Mouse (Mus musculus) spleen, adult 2 months (tissue): Measurements from ENCODE around the gene Enpp1. TPM values are rescaled to one million over a fixed set of nuclear protein-coding genes. Genes with fewer than 3 reads are reported as not detected.

ENCODE experiments used
- DNase-seq, 2 experiments: peaks; one replicate each; pipeline versions ENCODE4 v3.0.0 to v3.0.0-alpha.2; 2012 to 2021; ENCODE audit warnings: low spot score in 2 of 2, low read depth in 1 of 2
- H3K27ac ChIP-seq: fragments of 200-500 bp; 2 replicates; pipeline ENCODE4 v1.5.1; 2012; ENCODE audit warnings: low read length, inconsistent platforms; ENCODE audit not compliant: insufficient read depth
- H3K27me3 ChIP-seq: fragments of 200-500 bp; 2 replicates; pipeline ENCODE4 v1.6.1; 2012; ENCODE audit warnings: mild to moderate bottlenecking, moderate library complexity, low read length, inconsistent platforms; ENCODE audit not compliant: control insufficient read depth, insufficient read depth
- H3K36me3 ChIP-seq: fragments of 200-500 bp; 2 replicates; pipeline ENCODE4 v1.6.1; 2012; ENCODE audit warnings: mild to moderate bottlenecking, low read length, inconsistent platforms; ENCODE audit not compliant: control insufficient read depth, insufficient read depth
- H3K4me1 ChIP-seq: fragments of 200-500 bp; 2 replicates; pipeline ENCODE4 v1.6.1; 2011; ENCODE audit warnings: inconsistent platforms; ENCODE audit not compliant: control insufficient read depth, insufficient read depth, insufficient read length
- H3K4me3 ChIP-seq: fragments of 200-500 bp; 2 replicates; pipeline ENCODE4 v1.5.1; 2011; ENCODE audit warnings: mild to moderate bottlenecking, inconsistent platforms; ENCODE audit not compliant: insufficient read depth, insufficient read length; ENCODE audit errors: extremely low read depth
- CTCF ChIP-seq: fragments of 200-500 bp; IDR thresholded peaks from 2 replicates; pipeline ENCODE4 v1.5.1; 2011; ENCODE audit warnings: mild to moderate bottlenecking, inconsistent platforms; ENCODE audit not compliant: insufficient read depth, insufficient read length, insufficient replicate concordance; ENCODE audit errors: extremely low read depth
- POLR2A ChIP-seq: fragments of 200-500 bp; IDR thresholded peaks from 2 replicates; pipeline ENCODE4 v1.6.1; 2011; ENCODE audit warnings: low read depth, low read length, inconsistent platforms
- WGBS: fragments of 180-500 bp; shearing (Covaris S2); methylation state at CpG from one replicate; pipeline ENCODE4 v1.1.7; 2018; 5-methylcytosine and 5-hydroxymethylcytosine counted together
- polyA plus RNA-seq: library from polyadenylated mRNA; depleted of rRNA; stranded (reverse); fragments of >200 nt; gene quantifications from 2 replicates; pipeline ENCODE4 v1.2.3, GENCODE M21; 2012

Gene Enpp1
- polyA plus RNA-seq, 1 experiment = 3.2 TPM

DNA sequence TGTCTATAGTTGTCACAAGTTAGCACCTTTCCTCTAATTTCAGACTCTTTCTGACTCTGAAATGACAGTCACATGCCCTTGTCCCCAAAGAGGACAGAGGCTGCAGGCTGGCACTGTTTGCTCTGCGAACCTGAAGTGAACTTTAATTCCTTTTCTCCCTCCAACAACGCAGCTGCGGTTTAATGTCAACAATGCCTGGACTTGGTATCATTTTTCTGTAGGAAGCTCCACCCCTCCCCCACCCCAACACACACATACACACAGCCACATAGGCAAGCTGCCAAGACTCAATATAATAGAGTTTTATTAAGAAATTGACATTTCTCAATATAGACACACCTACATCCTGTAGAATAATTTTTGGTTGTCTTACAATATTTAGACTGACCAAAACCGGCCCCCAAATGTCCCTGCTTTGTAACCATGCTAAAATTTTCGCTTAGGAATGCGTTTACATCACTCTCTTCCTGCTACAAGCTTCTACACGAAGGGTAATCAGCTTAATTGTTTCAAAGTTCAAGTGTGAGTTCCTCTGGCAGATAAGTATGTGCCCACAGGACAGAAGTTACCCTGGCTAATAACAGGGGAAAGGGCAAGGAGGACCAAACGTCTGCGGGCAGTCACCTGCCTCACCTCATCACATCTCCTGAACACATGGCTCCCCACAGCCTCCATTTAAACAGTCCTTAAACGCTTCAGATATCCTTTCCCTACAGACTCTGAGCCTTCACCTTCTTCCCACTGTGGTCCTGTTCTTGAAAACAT lies 73.5 kb downstream of the Enpp1 start:
- Histone ChIP-seq H3K4me3 (no peak overlapping the region), H3K27me3 (no peaks in the 10 kb centered on the region), H3K27ac (peak overlapping the region; percentile 14; the same call in 1 of the 2 replicates), H3K4me1 (peaks cover 31% of the 10 kb centered on the region; the same call in 1 of the 2 replicates), H3K36me3 (no peaks in the 10 kb centered on the region)
- TF ChIP-seq POLR2A (no peak), CTCF (no peak)
- DNase-seq = no peak
- 49% methylated on average over 10 of the region's 10 CpGs for WGBS

DNA sequence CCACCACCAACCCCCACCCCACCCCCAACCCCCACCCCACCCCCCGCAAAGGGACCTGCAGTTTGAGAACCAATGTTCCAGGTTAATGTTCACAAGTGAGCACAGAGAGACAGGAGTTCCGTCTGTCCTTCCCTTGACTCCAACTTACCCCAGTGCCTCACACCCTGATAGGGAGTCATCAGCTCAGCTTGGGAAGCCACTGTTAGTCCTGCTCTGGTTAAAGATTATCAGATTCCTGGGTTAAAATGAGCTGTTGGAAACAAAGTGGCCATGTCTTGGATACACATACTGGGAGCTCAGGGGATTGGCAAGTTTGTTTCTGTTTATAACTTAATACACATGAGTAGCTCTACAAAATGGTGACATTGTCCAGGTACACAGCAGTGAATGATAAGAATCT lies 75.0 kb downstream of the Enpp1 start:
- no peak overlapping the region for H3K4me3 ChIP-seq
- WGBS = 96% methylated on average over 2 of the region's 2 CpGs
- H3K36me3 ChIP-seq = no peaks in the 10 kb centered on the region
- DNase-seq = no peak
- no peak overlapping the region for H3K27ac ChIP-seq
- H3K27me3 ChIP-seq = no peaks in the 10 kb centered on the region
- H3K4me1 ChIP-seq = peaks cover 22% of the 10 kb centered on the region; the same call in 1 of the 2 replicates
- TF ChIP-seq CTCF = no peak
- TF ChIP-seq POLR2A = no peak

DNA sequence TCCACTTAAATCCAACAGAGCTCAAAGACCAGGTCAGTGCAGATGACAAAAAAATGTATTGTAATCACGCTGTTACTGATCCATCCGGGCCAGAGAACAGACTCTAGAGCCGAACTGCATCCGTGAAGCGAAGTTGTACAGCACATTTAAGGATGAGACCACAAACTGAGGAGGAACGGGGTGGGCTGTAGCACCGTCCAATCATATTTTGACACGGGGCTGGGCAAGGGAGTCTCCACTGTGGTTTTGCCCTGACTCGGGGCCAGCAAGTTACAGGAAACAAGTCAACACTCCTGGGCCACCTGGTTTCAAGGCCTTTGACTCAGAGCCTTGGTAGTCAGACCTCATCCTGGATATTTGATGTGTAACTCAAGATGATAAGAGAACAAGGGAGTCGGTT lies 76.1 kb downstream of the Enpp1 start:
- H3K27me3 ChIP-seq = no peaks in the 10 kb centered on the region
- no peak for DNase-seq
- peaks cover 18% of the 10 kb centered on the region; the same call in 1 of the 2 replicates for H3K4me1 ChIP-seq
- H3K4me3 ChIP-seq = no peak overlapping the region
- H3K36me3 ChIP-seq = no peaks in the 10 kb centered on the region
- 18% methylated on average over 10 of the region's 10 CpGs for WGBS
- peak overlapping the region; percentile 28 for H3K27ac ChIP-seq
- TF ChIP-seq POLR2A (no peak), CTCF (no peak)

DNA sequence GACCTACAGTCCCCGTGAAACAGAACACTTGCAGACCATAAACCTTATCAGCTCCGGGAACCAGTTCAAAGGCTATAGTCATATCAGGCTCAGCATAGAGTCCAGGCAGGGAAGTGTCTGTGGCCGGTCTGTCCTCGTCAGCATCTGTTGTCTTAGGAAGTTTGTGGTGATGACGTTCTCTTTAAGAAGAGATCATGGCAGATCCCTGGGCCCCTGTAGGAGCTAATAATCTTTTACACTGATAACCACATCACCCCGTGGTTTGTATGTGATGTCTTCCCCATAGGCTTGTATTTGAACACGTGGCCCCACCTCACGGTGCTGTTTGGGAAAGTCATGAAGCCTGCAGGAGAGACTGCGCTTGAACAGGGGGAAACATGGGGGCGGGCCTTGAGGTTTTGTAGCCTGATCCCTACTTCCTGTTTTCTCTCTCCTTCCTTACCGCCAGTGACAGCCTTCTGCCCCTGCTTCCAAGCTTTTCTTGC lies 76.6 kb downstream of the Enpp1 start:
- peaks cover 17% of the 10 kb centered on the region; the same call in 1 of the 2 replicates for H3K4me1 ChIP-seq
- H3K27me3 ChIP-seq = no peaks in the 10 kb centered on the region
- WGBS = 16% methylated on average over 11 of the region's 11 CpGs
- H3K27ac ChIP-seq = peak overlapping the region; percentile 28; the same call in 1 of the 2 replicates
- TF ChIP-seq CTCF (no peak), POLR2A (no peak)
- H3K36me3 ChIP-seq = no peaks in the 10 kb centered on the region
- no peak overlapping the region for H3K4me3 ChIP-seq
- no peak for DNase-seq

DNA sequence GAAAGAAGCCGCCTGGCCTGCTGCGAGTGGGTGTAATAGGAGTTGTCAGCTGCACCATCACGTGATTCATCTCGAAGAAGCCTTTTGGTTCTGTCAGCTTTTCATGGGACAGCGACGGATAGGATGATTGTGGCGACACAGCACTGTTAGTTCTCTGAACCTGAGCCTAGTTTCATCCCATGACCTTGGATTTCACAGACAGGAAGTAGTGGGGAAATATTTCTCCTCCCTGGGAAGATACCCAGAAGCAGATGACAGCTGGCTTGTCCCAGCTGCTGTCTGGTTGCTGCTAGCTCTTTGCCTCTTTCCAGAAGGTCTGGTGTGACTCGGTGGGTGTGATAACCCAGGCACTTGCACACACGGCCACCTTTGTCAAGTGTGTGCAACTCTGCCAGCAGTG lies 77.7 kb downstream of the Enpp1 start:
- 81% methylated on average over 9 of the region's 9 CpGs for WGBS

DNA sequence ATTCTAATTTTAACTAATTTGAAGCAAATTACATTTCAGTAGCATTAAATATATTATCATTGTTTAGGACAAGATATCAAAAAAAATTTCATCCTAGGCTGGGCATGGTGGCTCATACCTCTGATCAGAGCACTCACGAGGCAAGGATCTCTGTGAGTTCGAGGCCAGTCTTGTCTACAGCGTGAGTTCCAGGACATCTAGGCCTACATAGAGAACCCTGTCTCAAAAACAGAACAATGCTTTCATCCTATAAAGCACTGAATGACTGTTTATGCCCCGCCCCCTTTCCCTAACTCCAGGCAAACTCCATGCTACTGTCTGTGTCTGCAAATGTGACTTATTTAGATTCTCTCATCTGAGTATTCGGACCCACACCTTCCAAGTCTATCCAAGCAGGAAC lies 80.8 kb downstream of the Enpp1 start:
- Histone ChIP-seq H3K27me3 (no peaks in the 10 kb centered on the region), H3K36me3 (no peaks in the 10 kb centered on the region), H3K4me1 (peaks cover 13% of the 10 kb centered on the region; the same call in 1 of the 2 replicates), H3K4me3 (no peak overlapping the region), H3K27ac (no peak overlapping the region)
- WGBS = 94% methylated on average over 5 of the region's 5 CpGs
- DNase-seq = no peak
- TF ChIP-seq CTCF (no peak), POLR2A (no peak)

More for the DNA sequence above, 77.7 kb downstream of the Enpp1 start:
- H3K4me1 ChIP-seq = peaks cover 13% of the 10 kb centered on the region; the same call in 1 of the 2 replicates
- no peaks in the 10 kb centered on the region for H3K27me3 ChIP-seq
- DNase-seq = no peak
- H3K27ac ChIP-seq = peak overlapping the region; percentile 58; the same call in 1 of the 2 replicates
- TF ChIP-seq CTCF (no peak), POLR2A (no peak)
- H3K4me3 ChIP-seq = no peak overlapping the region
- H3K36me3 ChIP-seq = no peaks in the 10 kb centered on the region

DNA sequence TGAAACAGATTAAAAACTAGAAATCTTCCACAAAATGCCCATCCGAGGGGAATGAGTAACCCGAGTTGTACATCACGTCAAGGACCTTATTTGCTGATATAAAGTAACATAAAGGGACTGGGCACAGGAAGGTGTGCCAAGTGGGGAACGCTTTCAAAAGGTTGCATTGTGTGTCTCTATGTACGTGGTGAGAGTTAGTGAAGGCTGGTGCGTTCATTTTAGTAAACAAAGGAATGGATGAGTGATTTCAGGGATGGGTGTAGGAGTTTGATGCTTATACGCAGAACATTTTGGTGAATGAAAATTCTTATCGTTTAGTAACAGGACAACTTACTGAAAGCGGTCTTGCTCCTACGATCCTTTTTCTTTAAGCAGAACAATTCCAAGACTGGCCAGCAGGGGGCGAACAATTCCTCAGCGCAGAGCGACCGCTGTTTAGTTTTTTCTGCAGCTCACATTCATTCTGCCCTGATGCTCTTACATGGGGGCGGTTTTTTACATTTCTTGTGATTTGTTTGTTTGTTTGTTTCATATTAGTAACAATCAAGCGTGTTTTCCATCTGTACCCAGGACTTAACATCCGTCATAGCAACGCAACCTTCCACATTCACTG lies 81.4 kb downstream of the Enpp1 start:
- H3K4me1 ChIP-seq = peaks cover 7% of the 10 kb centered on the region; the same call in 1 of the 2 replicates
- no peak overlapping the region for H3K27ac ChIP-seq
- H3K27me3 ChIP-seq = no peaks in the 10 kb centered on the region
- H3K4me3 ChIP-seq = no peak overlapping the region
- H3K36me3 ChIP-seq = no peaks in the 10 kb centered on the region
- TF ChIP-seq POLR2A = no peak
- peak; percentile 75; the same call in 1 of the 2 replicates for TF ChIP-seq CTCF
- 29% methylated on average over 18 of the region's 18 CpGs for WGBS
- DNase-seq = peak in 1 of 2 experiments; percentile 59
